In the genomic region with DNA sequence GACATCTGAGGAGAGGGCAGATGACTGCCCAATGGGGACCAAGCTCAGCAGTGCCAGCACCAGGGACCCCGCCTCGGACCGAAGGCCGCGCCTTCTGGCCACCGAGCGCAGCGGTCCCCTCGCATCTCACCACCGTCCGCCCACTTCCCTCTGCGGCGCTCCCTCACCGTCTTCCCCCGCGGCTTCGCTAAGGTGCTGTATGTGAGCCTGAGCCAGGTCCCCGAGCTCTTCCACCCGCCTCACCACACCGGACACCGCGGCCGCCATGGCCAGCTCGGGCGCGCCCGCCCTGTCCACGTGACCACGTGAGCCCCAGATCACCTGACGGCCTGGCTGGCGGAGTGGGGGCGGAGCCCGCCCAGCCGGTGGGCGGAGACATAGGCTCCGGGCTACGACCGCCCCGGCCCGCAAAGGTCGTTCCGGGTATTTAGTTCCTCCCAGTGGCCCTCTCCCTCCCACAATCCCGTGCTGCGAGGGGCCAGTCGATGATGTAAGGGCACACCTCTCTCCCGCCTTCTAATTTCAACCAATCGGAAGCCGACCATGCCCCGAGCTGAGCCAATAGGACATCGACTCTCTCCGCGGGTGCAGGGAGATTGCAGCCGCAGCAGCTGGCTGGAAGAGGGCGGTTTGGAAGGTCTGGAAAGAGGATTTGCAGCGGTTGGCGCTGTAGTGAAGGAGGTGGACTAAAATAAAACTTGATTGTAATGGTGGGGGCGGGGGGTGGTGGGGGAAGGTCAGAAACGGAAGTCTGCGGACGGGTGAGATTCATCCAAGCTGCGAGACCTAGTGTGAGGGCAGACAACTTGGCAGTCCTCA, we compare ENCODE assay signal across 8 mouse cellular contexts. TPM values are rescaled to one million over a fixed set of nuclear protein-coding genes. Genes with fewer than 3 reads are reported as not detected.
A peak's percentile ranks its signal among the peaks of the same experiment; 100 is the strongest.
DNase-seq lines count a peak whose midpoint lies in the region; ATAC-seq and TF ChIP-seq lines count a peak whose summit lies in the region.

A gene (minus strand): TSS at position 297 of the 819 bp plus-strand sequence.

- no peak for TF ChIP-seq CTCF in MEL (IDR thresholded peaks at IDR 0.05 in 2 of 3, conservative IDR thresholded peaks at IDR 0.05 in 1 of 3; ENCODE audit: control insufficient read depth in 1 of 3, insufficient read depth in 1 of 3, low read depth in 2 of 3, low read length in 3 of 3, poor library complexity in 1 of 3, severe bottlenecking in 1 of 3)
- no peak for TF ChIP-seq CTCF in cerebellum, adult 2 months (IDR thresholded peaks at IDR 0.05; ENCODE audit: borderline replicate concordance, insufficient read depth, low read depth, low read length)

- peaks cover 0 to 16% of the 10 kb centered on the region in 2 experiments; a peak in 2 of 4 replicates for H3K36me3 ChIP-seq in MEL (ENCODE audit: control insufficient read depth in 1 of 2, insufficient read depth in 2 of 2, low read length in 2 of 2)
- H3K36me3 ChIP-seq in lung, embryonic 16.5 days (ENCODE audit: control insufficient read depth, insufficient read depth, low read length) = peaks cover 9% of the 10 kb centered on the region; the same call in 1 of the 2 replicates

- TF ChIP-seq RAD21 in MEL (IDR thresholded peaks at IDR 0.05; ENCODE audit: low read depth, low read length) = no peak

- H3K9ac ChIP-seq in MEL (ENCODE audit: control insufficient read depth, low read depth, low read length, poor library complexity, severe bottlenecking) = peak within 1 kb of the TSS; percentile 98
- H3K9ac ChIP-seq in lung, embryonic 16.5 days (ENCODE audit: low read length) = peak within 1 kb of the TSS; percentile 92

- H3K4me1 ChIP-seq in MEL (ENCODE audit: control insufficient read depth in 1 of 2, insufficient read depth in 2 of 2, low read length in 2 of 2) = peaks cover 2 to 5% of the 10 kb centered on the region in 2 experiments; a peak in 2 of 4 replicates
- H3K4me1 ChIP-seq in cerebellum, adult 2 months (ENCODE audit: control insufficient read depth, insufficient read depth, low read length) = no peaks in the 10 kb centered on the region
- peaks cover 7% of the 10 kb centered on the region; the same call in 1 of the 2 replicates for H3K4me1 ChIP-seq in lung, embryonic 16.5 days (replicated peaks; ENCODE audit: control insufficient read depth, insufficient read depth, low read length)

- TF ChIP-seq EP300 in MEL (IDR thresholded peaks at IDR 0.05; ENCODE audit: low read depth in 1 of 2, low read length in 2 of 2) = no peak; a peak in 1 of 4 replicates

- ATAC-seq in hematopoietic stem cell, adult 5-6 weeks (replicated peaks in 1 of 2; ENCODE audit: insufficient read depth in 1 of 2, low FRiP score in 2 of 2, low TSS enrichment in 1 of 2, low read depth in 1 of 2, poor library complexity in 2 of 2, severe bottlenecking in 2 of 2) = peak; percentile 98 to 99
- peak; percentile 99 for ATAC-seq in lung, embryonic 16.5 days (ENCODE audit: low read depth)

- H3K4me3 ChIP-seq in MEL (ENCODE audit: control insufficient read depth in 1 of 2, insufficient read depth in 1 of 2, low read depth in 2 of 2, low read length in 2 of 2) = peak within 1 kb of the TSS; percentile 89 to 100
- H3K4me3 ChIP-seq in cerebellum, adult 2 months (replicated peaks; ENCODE audit: insufficient read depth, low read depth, low read length) = peak within 1 kb of the TSS; percentile 75
- peak within 1 kb of the TSS; percentile 88 for H3K4me3 ChIP-seq in lung, embryonic 16.5 days (ENCODE audit: low read length)

- H3K27me3 ChIP-seq in MEL (ENCODE audit: control insufficient read depth in 1 of 2, insufficient read depth in 2 of 2, low read length in 2 of 2) = no peaks in the 10 kb centered on the region
- no peaks in the 10 kb centered on the region for H3K27me3 ChIP-seq in cerebellum, adult 2 months (ENCODE audit: control insufficient read depth, insufficient read depth, low read length)
- no peaks in the 10 kb centered on the region for H3K27me3 ChIP-seq in lung, embryonic 16.5 days (ENCODE audit: control insufficient read depth, insufficient read depth, low read depth, low read length)

- no peaks in the 10 kb centered on the region for H3K9me3 ChIP-seq in MEL (replicated peaks; ENCODE audit: insufficient read depth, low read length)
- H3K9me3 ChIP-seq in lung, embryonic 16.5 days (ENCODE audit: control insufficient read depth, low read length) = no peaks in the 10 kb centered on the region

- peak within 1 kb of the TSS; percentile 81 for H3K4me2 ChIP-seq in lung, embryonic 16.5 days (ENCODE audit: low read depth, low read length)

- peak; percentile 99 for DNase-seq in MEL (ENCODE audit: low read depth, low spot score)
- DNase-seq in cerebellum, adult 2 months = peak; percentile 98 to 100
- peak; percentile 99 for DNase-seq in forelimb bud, embryonic 11.5 days (ENCODE audit: low read depth, low spot score)
- DNase-seq in layer of hippocampus, adult 9-10 months (ENCODE audit: low spot score) = peak; percentile 95
- peak; percentile 97 for DNase-seq in ovary, postnatal 10 days (ENCODE audit: low spot score)
- peak; percentile 95 to 96 for DNase-seq in thymus, postnatal 10 days (ENCODE audit: low spot score in 2 of 2)

- H3K79me2 ChIP-seq in MEL (ENCODE audit: control insufficient read depth, insufficient read depth, low read length, poor library complexity) = peaks cover 10% of the 10 kb centered on the region

- peak; percentile 59 to 92; a peak in 3 of 4 replicates for TF ChIP-seq POLR2A in MEL (IDR thresholded peaks at IDR 0.05; ENCODE audit: control insufficient read depth in 1 of 2, insufficient read depth in 1 of 2, low read depth in 1 of 2, low read length in 2 of 2, poor library complexity in 1 of 2)
- TF ChIP-seq POLR2A in cerebellum, adult 2 months (IDR thresholded peaks at IDR 0.05; ENCODE audit: borderline replicate concordance, insufficient read depth, low read length) = peak; percentile 83

- peak within 1 kb of the TSS; percentile 97 for H3K27ac ChIP-seq in MEL (ENCODE audit: control insufficient read depth, low read depth, low read length)
- H3K27ac ChIP-seq in cerebellum, adult 2 months (ENCODE audit: insufficient read depth, low read length) = peak within 1 kb of the TSS; percentile 87
- peak within 1 kb of the TSS; percentile 97 for H3K27ac ChIP-seq in lung, embryonic 16.5 days (ENCODE audit: low read length)

- under 1% methylated on average over 61 of the region's 61 CpGs for WGBS in cerebellum, adult 2 months
- under 1% methylated on average over 61 of the region's 61 CpGs for WGBS in lung, embryonic 16.5 days

TF ChIP-seq in MEL, 35 proteins besides CTCF, POLR2A, EP300 and RAD21 (continues in another document):
- TF ChIP-seq ZMIZ1 (IDR thresholded peaks at IDR 0.05; ENCODE audit: low read depth, low read length) (0 out of 2 replicates have a peak, but pooled peaks have one; percentile 55), UBTF (IDR thresholded peaks at IDR 0.05; ENCODE audit: borderline replicate concordance, insufficient read depth, low read depth, low read length) (no peak), MAZ (IDR thresholded peaks at IDR 0.05; ENCODE audit: low read depth, low read length) (peak; percentile 82), ZNF384 (IDR thresholded peaks at IDR 0.05; ENCODE audit: low read depth, low read length) (no peak), TBP (IDR thresholded peaks at IDR 0.05; ENCODE audit: low read depth, low read length) (no peak), JUND (IDR thresholded peaks at IDR 0.05; ENCODE audit: low read depth, low read length) (no peak), ZKSCAN1 (IDR thresholded peaks at IDR 0.05; ENCODE audit: low read depth, low read length) (no peak), ELF1 (IDR thresholded peaks at IDR 0.05; ENCODE audit: low read depth, low read length) (no peak; the same call in 1 of the 2 replicates), MYB (IDR thresholded peaks at IDR 0.05; ENCODE audit: low read depth, low read length) (peak; percentile 38; the same call in 1 of the 2 replicates), GATA1 (IDR thresholded peaks at IDR 0.05; ENCODE audit: low read depth, low read length) (0 out of 2 replicates have a peak, but pooled peaks have one; percentile 4), MYC (IDR thresholded peaks at IDR 0.05; ENCODE audit: low read depth, low read length) (no peak; the same call in none of the 2 replicates), MXI1 (IDR thresholded peaks at IDR 0.05; ENCODE audit: low read depth, low read length) (peak; percentile 79; the same call in 1 of the 2 replicates), CHD1 (IDR thresholded peaks at IDR 0.05; ENCODE audit: low read depth, low read length) (no peak), HCFC1 (IDR thresholded peaks at IDR 0.05; ENCODE audit: low read depth, low read length) (peak; percentile 84), NELFE (IDR thresholded peaks at IDR 0.05; ENCODE audit: low read depth, low read length) (peak; percentile 79), TAL1 (IDR thresholded peaks at IDR 0.05; ENCODE audit: low read length) (no peak), NRF1 (IDR thresholded peaks at IDR 0.05; ENCODE audit: insufficient read depth, low read depth, low read length, poor library complexity, severe bottlenecking) (0 out of 2 replicates have a peak, but pooled peaks have one; percentile 11), TCF12 (IDR thresholded peaks at IDR 0.05; ENCODE audit: low read depth, low read length) (peak; percentile 34), E2F4 (IDR thresholded peaks at IDR 0.05; ENCODE audit: borderline replicate concordance, low read depth, low read length) (peak; percentile 88), GABPA (IDR thresholded peaks at IDR 0.05; ENCODE audit: low read depth, low read length) (no peak), SMC3 (IDR thresholded peaks at IDR 0.05; ENCODE audit: low read depth, low read length) (no peak), RCOR1 (IDR thresholded peaks at IDR 0.05; ENCODE audit: low read depth, low read length) (no peak; the same call in 1 of the 2 replicates), POLR2AphosphoS2 (IDR thresholded peaks at IDR 0.05; ENCODE audit: low read length) (peak; percentile 43; the same call in 1 of the 2 replicates), MEF2A (IDR thresholded peaks at IDR 0.05; ENCODE audit: extremely low read depth, insufficient replicate concordance, low read depth, low read length, poor library complexity, severe bottlenecking) (no peak), POLR2AphosphoS5 (IDR thresholded peaks at IDR 0.05; ENCODE audit: borderline replicate concordance, low read depth, low read length) (no peak), ZC3H11A (IDR thresholded peaks at IDR 0.05; ENCODE audit: low read depth, low read length) (no peak), ETS1 (IDR thresholded peaks at IDR 0.05; ENCODE audit: low read depth, low read length) (peak; percentile 96)

RNA-seq across cellular contexts. Expression of the gene that starts here (rescaled TPM):
- total RNA-seq in MEL (2012; rRNA removed) = 4.2 and 5.0 TPM in 2 replicates
- polyA plus RNA-seq in MEL (2012; ENCODE audit: insufficient read depth in 1 of 2, insufficient read length in 2 of 2, low read depth in 1 of 2, low replicate concordance in 2 of 2, missing spikeins in 1 of 2) = 10 to 100 TPM in 1 of 2 experiments, not detected in 1; 13.5 TPM
- 42.5 and 45.2 TPM in 2 replicates for polyA plus RNA-seq in cerebellum, adult 2 months (2012; rRNA removed)
- 15.5 and 19.9 TPM in 2 replicates for total RNA-seq in hematopoietic stem cell, adult 5-6 weeks (2017)
- 33.8 and 34.7 TPM in 2 replicates for polyA plus RNA-seq in lung, embryonic 16.5 days (2015; fragmentation: Nextera tagmentation; extraction: Ambion mirVana)

Comparison
In these comparisons a context has a peak if more than half of its experiments do, and no peak if none do; other contexts are left out.
1. Peak in every context shown above with its lines: DNase-seq, ATAC-seq, H3K4me3 ChIP-seq and H3K27ac ChIP-seq.